Mouse (Mus musculus) T-helper 1 cell (primary cell): ENCODE data around the gene Ssbp2.

Experiments used
- in situ Hi-C: fragments of 300-600 bp; cut with MboI, MseI; formaldehyde crosslinking; loops from one replicate; pipeline ENCODE4 v1.15.1; 2025; ENCODE audit warnings: high pct_unique_total_duplicates

The Ssbp2 gene

DNA sequence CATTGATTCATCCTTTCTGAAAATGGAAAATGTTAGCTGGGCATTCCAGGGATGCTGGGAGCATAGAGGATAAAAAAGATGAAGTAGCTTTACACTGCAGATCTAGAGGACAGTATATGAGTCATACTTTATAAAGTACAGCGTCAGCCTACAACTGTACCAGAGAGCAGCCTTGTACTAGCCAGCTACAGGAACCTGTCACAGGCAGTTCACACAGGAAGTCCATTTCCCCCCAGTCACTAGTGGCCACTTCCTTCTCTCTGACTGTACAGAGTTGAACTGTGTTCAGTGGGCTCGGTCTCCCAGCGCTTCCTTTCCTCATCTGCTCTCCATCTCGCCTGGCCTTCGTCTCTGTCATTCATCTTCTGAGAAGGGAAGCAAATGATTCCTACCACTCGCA, 242.3 kb downstream of the Ssbp2 start:
- in situ Hi-C loops = no loop called here

DNA sequence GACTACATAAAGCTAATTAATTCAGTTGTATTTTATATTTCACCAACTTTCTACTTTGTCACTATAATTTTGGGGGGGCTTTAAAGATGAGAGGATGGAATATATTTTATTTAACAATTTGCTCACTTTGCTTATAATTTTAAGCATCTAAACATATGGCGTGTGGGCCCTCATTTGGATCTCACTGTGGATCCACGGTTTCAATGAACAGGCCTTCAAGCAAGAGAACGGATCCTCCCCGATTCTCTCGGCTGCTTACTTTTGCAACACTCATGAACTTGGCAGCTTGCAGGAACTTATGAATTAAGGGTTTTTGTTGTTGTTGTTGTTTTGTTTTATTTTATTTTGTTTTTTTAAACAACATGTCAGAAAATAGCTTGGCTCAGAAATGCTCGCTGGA, 259.4 kb downstream of the Ssbp2 start:
- in situ Hi-C loops = no loop called here

DNA sequence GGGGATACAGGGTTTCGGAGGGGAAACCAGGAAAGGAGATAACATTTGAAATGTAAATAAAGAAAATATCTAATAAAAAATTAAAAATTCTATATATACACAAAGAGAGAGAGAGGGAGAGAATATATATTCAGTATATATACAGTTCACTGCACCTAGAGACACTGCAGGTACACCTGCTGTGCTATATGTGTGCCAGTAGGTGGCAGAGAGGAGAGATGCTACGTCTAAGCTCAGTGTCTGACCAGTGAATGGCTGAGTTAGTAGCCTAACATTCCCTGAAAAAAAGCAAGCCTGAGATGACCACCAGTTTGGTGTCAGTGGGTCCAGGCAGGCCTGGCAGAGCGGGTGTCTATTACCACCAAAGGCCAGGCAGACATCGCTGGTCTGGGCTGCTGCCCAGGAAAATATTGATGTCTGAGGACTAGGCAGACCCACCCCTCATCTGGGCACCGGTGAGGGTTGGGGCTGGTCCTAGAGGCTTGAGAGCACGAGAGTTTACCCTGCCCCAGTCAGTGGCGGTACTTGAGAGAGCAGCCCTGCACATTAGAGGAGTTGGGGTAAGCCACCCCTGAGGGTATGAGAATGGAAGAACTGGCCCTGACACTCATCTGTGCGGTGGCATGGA, 263.1 kb downstream of the Ssbp2 start:
- in situ Hi-C loops = loop anchor here (5.0 kb wide), 1 partner anchor 54 kb away; no protein-coding TSS in a partner anchor

DNA sequence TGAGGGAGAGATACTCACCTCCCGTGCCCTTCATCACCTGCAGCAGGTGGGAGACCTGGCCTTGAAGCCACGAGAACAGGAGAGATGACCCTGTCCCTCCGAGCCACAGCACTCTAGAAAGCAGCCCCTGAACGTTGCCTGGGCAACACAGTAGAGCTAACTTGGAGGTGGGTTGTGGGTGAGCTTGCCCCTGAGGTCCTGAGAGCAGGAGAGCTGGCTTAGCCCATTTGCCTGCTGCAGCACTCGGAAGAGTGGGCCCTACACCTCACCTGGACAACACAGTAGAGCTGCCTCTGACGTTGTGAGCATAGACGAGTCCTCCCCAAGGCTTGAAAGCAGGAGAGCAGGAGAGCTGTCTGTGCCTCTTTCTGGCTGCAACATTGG, 263.6 kb downstream of the Ssbp2 start:
- in situ Hi-C loops = loop anchor here (5.0 kb wide), 1 partner anchor 54 kb away; no protein-coding TSS in a partner anchor

DNA sequence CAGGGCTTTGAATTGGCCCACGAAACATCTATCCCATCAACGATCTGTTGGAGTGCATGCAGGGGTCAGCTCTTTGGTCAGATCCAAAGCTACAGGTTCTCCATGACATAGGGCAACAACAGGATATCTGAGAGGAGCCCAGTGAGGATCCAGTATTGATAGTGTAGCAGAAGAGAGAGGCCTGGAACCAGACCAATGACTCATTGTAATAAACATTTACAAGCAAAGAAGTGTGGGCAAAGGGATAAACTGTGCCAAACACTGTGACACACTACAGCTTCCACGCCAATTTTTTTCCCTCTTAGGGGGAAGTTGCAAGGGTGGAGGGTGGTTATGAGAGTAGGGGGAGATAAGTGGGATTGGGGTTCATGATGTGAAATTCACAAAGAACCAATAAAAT, 264.1 kb downstream of the Ssbp2 start:
- in situ Hi-C loops = loop anchor here (5.0 kb wide), 1 partner anchor 53 kb away; no protein-coding TSS in a partner anchor

DNA sequence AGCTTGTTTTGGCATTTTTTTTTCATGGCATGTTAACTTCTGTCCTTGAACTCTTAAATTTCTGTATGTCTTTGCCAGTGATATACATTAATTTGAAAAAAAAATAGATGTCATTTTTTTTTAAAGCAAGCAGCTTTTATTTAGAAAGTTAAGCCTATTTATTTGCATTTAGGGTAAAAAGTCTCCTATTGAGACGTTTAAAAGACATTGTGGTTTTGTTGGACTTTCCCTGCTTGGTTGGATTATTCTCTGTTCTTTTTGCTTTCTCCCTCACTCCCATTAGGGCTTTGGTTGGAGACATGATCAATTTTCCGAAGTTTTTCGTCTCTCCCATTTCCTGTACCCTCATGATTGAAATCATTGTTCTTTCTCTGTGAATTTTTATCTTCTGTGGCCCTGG, 265.0 kb downstream of the Ssbp2 start:
- in situ Hi-C loops = no loop called here

DNA sequence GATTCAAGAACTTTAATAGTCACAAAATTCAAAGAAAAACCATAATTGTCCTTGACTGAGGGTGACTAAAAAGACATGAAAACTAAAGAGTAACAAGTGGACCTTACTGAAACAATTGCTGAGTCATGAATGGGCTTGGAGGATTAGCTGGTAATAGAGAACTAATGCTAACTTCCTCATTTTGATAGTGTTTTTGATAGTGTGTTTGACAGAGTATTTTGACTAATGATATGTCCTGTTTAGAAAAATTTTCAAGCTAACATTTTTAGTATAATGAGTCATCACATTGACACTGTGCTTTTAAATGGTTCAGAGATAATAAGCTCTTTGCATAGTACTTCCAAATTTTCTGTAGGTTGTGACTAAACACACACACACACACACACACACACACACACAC, 267.8 kb downstream of the Ssbp2 start:
- in situ Hi-C loops = no loop called here

DNA sequence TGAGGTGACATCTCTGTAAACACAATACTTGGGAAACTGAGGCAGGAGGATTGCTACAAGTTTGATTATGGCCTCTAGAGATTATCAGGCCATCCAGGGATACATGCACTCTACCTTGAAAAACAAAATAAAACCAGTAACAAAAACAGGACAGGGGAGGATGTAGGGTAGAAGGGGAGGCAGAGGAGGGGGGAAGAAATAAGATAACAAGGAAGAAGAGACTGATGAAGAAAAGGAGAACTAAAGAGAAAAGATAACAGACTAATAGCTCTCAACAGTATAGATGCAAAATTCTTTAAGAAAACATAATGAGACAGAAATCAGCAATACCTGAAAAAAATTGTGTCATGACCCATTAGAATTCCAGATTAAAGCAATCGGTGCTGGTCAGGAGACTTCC, 277.1 kb downstream of the Ssbp2 start:
- in situ Hi-C loops = no loop called here

DNA sequence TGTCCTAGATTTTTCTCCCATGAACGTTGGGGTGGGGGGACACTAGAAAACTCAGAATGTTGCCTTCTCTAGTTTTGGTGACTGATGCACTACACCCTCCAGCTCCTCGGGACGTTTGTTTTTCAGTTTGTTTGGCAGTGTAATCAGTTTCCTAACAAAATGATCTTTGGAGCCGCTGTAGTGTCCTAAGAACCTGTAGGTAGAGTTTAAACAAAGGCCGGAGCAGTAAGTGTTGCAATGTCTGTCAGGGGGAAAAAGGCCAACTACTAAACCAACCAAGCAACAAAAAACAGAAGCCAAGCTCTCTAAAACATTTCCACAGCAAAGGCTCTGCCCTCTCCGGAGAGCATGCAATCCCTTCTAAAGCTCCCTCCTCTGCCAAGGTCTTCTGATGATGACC, 280.8 kb downstream of the Ssbp2 start:
- in situ Hi-C loops = no loop called here

DNA sequence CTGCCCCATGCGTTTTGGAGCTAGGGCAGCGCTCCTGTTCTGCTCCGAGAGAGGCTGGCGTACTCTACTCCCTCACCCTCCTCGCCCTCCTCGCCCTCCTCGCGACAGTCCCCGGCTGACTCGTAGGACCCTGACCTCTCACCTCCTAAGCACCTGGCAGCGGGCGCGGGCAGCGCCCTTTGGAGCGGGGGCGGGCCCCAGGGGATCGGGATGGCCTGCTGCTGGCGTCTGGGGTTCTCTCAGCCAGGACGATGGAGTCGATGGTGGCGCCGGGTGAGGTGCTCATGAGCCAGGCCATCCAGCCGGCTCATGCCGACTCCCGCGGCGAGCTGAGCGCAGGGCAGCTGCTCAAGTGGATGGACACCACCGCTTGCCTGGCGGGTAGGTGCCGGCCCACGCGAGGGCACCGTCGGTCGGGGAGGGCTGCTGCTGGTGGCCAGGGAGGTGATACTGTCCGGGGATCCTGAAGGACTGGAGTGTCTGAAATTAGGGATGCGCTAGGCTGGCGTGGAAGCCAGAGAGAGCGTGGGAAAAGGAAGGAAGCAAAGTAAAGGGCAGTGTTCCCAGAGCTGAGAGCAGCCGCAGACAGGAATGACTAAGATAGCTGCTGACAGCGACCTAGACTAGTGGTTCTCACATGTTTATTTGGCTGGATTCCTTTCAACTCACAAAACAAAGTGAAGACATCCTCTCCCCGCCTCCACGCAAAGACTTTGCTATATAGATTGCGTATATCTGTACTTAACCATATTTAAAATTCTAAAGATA, 281.4 kb downstream of the Ssbp2 start, which contains the start of gene Acot12:
TSS of gene Acot12 (plus strand) at position 233 of the 768 bp plus-strand sequence.
- in situ Hi-C loops = no loop called here

DNA sequence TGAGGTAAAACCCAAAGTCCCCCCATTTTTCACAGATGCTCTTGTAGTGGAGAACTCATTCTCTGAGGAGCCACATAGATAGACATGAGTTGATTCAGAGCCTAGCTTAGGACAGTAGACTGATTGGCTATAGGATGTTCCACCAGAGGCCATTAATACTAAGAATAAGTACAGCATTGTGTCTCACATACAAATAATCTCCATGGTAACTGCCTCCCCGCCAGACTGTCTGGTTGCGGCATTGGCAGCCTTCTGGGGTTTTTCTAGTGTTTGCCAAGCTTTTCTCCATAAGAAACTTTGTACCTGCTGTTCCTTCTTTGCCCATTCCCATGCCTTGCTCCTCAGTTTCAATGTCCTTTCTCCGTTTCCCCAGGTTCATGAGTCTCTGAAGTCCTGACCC, 283.1 kb downstream of the Ssbp2 start:
- in situ Hi-C loops = no loop called here

DNA sequence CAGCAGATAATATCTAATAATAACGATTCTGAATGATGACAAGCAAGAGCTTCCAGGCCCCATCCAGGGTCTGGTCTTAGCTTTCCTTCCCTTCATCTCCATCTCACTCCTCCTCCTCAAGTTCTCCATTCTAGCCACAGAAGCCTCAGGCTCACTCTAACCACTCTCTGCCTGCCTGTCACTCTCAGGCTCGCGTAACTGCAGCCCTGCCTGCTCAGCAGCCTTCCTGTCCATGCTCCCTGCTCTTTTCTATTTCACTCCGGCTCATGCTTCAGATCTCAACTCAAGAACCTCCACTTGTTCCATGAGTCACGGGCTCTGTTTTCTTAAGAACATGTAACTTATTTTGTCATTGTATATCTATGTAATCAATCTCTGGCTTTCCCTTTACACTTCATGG, 286.4 kb downstream of the Ssbp2 start:
- in situ Hi-C loops = no loop called here

DNA sequence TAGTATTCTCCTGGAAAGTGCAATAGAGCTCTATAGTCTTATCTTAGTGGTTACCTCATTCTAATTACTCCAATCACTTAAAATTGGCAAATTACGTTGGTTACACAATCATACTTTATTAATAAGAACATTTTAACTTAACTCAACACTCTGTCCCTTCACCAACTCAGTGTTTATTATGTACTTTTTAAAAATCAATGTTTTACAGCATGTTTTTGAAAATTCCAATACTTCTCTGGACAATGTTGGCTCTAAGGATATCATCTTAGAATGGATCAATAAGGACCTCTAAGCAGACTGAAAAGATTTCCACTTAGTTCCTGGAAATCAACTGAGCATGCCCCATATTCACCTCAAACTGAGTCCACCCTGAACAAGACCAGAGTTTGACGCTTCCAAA, 288.3 kb downstream of the Ssbp2 start:
- in situ Hi-C loops = no loop called here

DNA sequence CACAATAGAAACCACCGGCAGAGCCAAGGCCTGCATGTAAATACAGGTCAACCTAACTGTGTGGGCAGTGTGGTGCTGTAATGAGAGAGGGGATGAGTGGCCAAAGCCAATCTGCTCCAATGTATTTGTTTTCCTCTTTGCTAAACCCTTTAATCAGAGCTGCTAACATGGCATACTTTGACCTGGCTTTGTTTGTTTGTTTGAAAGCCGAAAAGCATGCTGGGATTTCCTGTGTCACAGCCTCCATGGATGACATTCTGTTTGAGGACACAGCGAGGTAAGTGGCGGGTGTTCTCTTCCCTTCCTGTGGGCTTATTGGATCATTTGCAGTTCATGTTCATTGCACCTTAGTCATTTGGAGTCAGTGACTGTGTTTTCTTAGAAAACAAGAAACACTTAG, 289.9 kb downstream of the Ssbp2 start:
- in situ Hi-C loops = loop anchor here (25.0 kb wide), 1 partner anchor 1663 kb away; the partner anchor contains the start of genes Tmem167 and Xrcc4
